Mouse (Mus musculus) thymus, adult 2 months (tissue): ENCODE data around the gene Ifna6.
"Not testable (repeated sequence)": the region's sequence is repeated elsewhere in the genome, so short reads cannot be mapped to it uniquely, and the experiment has no call there.

Experiments used
- CTCF ChIP-seq: fragments of 200-500 bp; IDR thresholded peaks from 2 replicates; pipeline ENCODE4 v1.5.1; 2012; ENCODE audit warnings: mild to moderate bottlenecking, control low read depth, low read length, moderate library complexity, borderline replicate concordance; ENCODE audit not compliant: control insufficient read depth, poor library complexity, insufficient read depth; ENCODE audit errors: extremely low read depth
- POLR2A ChIP-seq: fragments of 200-500 bp; IDR thresholded peaks from 2 replicates; pipeline ENCODE4 v1.6.1; 2012; ENCODE audit warnings: mild to moderate bottlenecking, low read length, control low read depth, moderate library complexity; ENCODE audit not compliant: control insufficient read depth, poor library complexity, insufficient read depth; ENCODE audit errors: extremely low read depth

- TF ChIP-seq CTCF, POLR2A: not testable (repeated sequence)
Observed at GRCm38 (mm10) chr4:88785409-88785808, 41.8 kb upstream of the Ifna6 start, which contains the start of gene Gm13276.
